Mouse (Mus musculus) cerebellum, postnatal 25 days (tissue): ENCODE measurements around the gene Setd7.

ENCODE experiments used
- DNase-seq, 2 experiments: peaks; one replicate each; pipeline ENCODE4 v3.0.0; 2021; ENCODE audit warnings: mixed read lengths in 2 of 2

The Setd7 gene

DNA sequence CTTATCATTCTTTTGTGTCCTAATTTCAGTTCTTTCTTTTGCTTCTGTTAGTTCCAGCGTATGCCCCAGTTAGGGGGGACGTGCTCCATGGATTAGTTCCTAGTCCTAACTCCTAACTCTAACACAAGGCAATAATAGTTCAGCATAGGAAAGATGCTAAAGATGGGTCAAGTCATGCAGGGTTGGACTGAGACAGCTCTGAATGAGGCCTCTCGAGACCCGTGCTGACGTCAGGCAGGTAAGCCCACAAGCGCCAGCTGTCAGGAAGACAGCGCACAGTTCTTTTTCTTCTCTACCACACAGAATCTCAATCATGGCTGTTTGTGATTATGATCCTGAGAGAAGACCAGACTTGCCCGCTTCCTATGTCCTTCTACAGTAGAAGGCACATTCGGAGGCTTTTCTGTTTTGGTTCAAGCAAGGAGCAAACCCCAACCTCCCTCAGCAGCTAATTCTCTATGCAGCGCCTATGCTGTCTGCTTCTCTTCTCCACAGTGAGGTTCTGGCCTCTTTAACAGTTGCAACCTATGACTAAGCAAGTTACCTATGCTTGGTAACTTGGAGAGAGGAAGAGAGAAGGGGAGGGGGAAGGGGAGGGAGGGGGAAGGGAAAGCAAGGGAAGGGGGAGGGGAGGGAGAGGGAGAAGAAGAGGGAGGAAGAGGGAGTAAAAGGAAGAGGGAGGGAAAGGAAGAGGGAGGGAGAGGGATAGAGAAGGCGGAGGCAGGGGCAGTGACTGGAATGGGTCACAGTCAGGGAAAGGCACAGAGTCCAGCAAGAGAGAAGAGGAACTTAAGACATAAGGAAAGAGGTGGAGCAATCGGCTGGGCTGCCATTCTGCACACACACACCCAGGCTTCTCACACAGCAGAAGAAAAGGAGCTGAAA lies 42.6 kb downstream of the Setd7 start:
- no peak for DNase-seq

DNA sequence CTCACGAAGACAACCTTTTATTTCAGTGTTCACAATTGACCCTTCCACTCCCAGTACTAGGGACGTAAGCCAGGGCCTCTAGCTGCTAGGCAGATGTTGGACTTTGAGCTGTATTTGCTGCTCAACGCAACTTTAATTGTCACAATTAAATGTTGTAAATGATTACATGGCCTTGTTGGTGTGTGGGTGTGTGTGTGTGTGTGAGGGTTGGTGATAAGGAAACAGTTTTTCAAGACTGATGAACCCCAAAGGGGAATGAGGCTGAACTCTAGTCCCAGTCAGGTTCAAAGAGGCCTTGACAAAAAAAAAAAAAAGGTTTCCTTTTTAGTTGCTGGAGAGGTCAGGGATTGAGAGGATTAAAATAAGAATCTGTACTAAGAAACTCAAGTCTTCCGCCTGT lies 43.2 kb downstream of the Setd7 start:
- no peak for DNase-seq

DNA sequence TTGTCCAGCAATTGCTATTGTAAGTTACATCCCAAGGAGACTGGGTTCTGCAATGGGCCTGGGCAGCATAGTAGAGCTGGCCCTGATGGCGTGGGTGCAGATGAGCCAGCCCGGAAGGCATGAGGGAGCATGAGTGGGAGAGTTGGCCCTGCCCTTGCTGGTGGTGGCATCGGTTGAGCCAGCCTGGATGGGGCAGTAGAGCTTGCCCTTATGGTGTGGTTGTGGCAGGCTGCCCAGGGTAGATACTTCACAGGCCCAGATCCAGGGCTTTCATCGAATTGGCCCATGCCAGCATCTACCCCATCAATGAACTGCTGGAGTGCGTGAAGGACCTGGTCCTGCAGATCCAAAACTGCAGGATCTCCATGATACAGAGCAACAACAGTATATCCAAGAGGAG lies 48.7 kb downstream of the Setd7 start:
- DNase-seq, result peak; percentile 47 to 75

DNA sequence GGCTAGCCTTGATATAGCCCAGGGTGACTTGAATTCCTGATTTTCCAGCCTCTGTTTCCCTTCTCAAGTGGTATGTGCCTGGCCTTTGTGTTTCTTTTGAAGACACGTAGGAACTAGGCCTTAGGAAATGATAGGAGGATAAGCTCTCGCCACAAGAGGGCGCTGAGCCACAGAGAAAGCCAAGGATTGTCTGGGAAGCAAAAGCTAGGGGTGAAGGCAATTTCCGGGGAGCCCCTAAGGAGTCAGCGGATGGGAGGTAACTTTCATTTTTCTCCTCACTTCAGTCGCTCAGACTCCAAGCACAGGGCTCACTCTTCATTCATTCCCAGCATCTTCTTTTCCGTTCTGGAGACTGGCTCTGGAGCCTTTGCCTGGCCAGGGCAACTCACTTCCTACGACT lies 49.8 kb downstream of the Setd7 start:
- DNase-seq, result peak; percentile 88 to 93

DNA sequence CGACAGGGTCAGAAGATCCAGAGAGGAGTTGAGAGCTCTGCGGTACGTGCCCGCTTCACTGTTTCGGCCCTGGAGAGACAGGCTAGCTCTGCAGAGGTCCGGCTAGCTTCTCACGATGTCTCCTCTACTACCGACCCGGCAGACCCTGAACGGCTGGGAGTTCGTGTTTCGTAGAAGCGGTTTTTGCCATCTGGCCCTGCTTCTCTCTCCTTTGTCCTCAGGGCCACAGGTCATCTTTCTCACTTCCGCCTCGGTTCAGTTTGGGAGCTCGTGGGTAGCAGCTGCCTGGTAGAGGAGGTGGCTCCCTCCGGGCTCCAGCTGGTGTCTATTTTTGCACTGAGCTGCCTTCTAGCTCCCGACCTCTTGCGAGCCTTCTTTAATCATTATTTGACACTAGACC lies 55.2 kb downstream of the Setd7 start:
- peak in 1 of 2 experiments; percentile 43 for DNase-seq

DNA sequence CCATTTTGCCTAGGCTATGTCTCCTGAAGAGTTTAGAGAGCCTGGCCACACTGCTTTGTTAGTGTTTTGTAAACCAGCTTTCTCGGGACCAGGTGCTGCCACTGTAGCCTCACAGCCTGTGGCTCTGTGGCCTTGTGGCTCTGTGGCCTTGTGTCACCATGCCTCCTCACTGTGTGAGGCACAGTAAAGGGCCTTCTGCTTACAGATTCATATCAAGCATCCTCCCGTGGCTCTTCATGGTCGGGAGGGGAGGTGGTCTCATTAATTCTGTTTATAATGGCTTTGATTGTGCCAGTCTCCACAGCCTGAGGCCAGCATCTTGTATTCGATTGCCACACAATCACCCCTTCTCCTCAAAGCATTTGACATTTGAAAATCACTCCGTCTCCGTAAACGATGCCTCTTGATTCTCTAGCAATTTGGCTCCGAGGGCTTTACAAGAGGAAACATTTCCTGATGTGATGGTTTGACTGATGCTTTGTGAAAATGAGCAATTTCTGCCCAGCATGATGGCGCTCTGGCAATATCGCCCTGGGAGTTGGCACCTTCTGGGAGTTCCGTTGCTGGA lies 56.2 kb downstream of the Setd7 start:
- no peak for DNase-seq

DNA sequence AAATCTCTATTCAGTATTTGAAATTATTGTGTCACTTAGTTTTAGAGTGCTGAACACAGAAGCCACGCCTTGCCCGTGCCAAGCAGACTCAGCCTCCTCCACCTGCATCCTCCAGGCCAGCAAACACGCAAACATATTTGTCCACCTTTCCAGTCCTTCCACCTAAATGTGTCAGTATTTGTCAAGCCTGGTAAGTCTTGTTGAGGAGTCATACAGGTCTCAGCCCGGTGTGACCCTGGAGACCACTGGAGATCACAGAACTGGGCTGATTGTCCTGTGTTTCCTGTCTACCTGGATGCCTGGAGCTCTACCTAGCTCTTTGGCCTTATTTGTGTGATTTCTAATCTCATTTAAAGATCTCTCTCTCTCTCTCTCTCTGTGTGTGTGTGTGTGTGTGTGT lies 60.8 kb downstream of the Setd7 start:
- DNase-seq, result no peak

DNA sequence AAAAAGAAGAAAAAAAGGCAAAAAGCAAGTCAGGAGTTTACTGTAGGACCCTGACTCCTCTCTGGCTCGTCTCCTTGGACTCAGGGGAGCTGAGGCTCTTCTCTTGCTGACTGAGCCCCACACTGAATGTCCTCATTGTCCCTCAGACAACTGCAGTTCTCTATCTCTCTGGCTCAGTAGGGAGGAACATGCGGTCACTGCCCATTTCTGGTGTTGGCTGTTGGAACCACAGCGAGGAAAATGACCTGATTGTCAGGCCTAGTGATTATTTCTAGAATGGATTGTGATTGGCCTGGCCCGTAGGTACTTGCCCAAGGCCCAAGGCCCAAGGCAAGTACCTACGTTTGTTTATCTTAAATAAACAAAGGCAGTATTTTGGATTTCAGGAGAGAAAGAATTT lies 62.0 kb downstream of the Setd7 start:
- DNase-seq, result no peak

DNA sequence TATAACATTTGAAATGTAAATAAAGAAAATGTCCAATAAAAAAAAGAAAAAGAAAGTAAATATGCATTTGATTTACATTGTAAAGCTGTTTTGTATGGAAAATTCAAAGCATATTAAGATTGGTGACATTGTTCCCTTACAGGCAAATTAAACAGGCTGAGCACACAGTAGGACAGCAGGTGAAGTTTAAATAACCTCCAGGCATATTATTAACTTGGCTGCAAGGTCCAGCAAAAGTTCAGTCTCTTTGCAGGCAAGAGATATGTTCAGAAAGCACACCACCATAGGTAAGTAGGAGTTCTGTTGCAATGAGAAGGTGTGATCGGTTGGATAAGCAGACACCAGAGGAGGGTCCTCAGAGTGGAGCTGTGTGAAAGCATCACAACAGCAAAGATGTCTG lies 62.7 kb downstream of the Setd7 start:
- DNase-seq, result no peak

DNA sequence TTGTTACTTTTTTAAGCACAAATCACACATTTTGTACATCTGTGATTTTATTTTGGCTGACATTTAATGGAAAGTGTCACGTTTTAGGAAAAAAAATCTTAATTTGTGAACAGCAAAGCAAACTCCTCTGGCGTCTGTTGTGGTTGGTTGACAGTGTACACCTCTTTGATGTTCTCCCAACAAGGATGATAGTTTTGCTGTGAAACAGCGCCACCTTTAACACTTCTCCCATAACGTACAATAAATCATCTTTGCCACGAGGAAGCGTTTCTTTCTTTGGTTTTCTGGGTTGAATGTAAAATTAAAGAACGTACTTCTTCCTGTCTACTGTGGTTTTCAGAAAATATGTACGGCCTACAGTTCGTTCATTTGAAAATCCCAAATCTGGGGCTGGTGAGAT lies 65.0 kb downstream of the Setd7 start:
- DNase-seq, result no peak

DNA sequence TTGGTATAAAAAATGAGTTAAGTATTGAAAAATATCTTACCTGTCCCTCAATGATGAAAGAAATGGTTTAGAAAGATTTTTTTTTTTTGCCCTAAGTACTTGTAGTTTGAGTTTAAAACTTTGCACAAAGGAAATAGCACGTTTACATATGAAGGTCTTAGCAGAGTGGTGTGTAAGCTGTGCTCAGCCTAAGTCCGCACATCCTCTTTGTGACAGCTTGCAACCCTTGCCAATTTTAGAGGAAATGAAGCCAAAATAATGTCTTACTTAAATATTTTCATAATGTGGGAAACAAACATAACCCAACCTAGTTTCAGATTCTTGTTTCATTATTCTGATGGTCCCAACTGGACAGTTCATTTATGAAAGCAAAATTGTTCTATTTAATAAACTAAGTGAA lies 66.2 kb downstream of the Setd7 start:
- DNase-seq, result no peak

DNA sequence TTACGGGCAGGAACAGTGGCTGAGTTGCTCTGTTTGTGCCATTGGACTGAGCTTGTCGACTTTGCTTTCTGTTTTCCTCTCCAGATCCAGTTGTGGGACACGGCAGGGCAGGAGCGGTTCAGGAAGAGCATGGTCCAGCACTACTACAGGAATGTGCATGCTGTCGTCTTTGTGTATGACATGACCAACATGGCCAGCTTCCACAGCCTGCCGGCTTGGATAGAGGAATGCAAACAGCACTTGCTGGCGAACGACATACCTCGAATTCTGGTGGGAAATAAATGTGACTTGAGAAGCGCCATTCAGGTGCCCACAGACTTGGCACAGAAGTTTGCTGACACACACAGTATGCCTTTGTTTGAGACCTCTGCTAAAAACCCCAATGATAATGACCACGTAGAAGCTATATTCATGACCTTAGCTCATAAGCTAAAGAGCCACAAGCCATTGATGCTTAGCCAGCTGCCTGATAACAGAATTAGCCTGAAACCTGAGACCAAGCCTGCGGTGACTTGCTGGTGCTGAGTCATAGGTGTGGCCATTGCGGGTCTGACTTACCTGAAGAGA lies 67.3 kb downstream of the Setd7 start:
- no peak for DNase-seq

DNA sequence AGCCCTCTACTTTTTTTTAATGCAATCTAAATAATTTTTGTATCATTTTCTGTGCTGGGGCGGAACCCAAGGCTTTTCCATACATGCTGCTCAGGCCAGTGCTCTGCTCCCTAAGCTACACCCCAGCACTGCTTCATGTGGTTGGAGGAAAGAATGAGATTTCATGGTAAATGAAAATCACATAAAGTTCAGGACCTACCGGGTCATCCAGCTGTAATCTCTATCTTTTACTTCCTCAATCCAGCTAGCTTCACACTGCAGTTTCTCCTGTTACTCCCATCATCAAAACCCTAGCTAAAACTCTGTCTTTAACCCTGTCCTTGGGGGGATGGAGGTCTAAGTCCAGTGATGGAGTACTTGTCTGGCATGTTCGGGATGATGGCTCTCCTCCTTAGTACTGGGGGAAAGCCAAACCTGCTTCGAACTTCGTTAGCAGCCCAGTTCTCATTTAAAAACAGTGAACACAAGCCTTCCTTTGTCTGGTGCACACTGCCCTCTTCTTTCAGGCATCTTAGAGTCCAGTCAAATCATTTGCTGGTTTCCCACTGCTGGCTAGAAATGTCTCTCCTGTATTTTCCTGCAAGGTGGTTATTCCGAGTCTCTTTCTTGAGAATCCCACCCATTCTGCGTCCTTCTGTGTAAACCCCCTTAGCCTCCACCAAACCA lies 70.5 kb downstream of the Setd7 start:
- no peak for DNase-seq

DNA sequence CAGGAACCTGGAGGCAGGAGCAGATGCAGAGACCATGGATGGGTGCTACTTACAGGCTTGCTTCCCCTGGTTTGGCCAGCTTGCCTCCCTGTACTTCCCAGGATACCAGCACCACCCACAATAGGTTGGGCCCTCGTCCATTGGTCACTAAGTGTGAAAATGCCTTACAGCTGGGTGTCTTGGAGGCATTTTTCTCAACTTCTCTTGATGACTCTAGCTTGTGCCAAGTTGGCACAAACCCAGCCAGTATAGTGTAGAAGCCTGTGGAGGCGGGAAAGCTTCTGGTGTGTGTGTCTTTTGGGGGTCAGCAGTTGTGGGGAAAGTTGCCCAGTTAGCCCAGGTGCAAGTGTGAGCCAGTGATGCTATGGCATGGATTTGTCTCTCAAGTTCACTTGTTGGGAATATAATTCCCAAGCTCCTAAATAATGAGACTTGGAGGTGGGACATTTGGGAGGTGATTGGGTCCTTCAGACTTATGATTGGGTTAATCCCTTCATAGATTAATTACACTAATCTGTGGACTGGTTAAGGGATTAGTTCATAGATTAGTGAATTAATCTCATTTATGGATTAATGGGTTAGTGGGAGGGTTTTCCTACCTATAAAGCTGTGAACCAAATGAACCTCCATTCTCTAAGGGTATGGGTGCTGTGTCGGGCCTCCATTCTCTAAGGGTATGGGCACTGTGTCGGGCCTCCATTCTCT lies 74.0 kb downstream of the Setd7 start:
- peak; percentile 31 to 42 for DNase-seq

DNA sequence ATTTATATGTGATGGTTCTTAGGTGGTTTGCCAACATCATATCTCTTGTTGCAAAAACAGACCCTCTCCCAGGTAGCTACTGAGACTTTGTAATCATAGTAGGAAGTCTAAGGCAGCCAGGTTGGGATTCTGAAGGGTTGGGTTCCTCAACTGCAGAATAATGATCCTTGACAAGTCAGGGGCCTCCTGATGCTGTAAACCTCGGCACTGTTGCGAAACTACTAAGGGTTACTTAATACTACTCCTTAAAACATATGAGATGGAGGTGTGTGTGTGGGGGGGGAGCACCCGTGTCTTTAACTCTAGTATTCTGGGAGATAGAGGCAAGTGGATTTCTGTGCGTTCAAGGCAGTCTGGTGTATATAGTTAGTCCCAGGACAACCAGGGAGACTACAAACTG lies 75.3 kb downstream of the Setd7 start:
- no peak for DNase-seq

DNA sequence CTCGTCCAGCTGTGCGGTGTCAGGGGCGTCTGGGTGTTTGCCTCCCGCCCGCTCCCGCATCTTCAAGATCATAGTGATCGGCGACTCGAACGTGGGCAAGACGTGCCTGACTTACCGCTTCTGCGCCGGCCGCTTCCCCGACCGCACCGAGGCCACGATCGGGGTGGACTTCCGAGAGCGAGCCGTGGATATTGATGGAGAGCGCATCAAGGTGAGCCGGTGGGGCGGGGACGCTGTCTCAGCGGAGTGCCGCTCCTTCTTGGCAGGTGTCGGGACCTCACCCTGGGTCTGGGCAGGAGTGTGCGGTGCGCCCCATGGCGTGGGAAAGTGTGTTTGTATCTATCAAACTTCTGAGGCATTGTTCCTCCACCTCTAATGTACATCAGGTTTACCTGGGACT lies 76.3 kb downstream of the Setd7 start:
- DNase-seq, result no peak

DNA sequence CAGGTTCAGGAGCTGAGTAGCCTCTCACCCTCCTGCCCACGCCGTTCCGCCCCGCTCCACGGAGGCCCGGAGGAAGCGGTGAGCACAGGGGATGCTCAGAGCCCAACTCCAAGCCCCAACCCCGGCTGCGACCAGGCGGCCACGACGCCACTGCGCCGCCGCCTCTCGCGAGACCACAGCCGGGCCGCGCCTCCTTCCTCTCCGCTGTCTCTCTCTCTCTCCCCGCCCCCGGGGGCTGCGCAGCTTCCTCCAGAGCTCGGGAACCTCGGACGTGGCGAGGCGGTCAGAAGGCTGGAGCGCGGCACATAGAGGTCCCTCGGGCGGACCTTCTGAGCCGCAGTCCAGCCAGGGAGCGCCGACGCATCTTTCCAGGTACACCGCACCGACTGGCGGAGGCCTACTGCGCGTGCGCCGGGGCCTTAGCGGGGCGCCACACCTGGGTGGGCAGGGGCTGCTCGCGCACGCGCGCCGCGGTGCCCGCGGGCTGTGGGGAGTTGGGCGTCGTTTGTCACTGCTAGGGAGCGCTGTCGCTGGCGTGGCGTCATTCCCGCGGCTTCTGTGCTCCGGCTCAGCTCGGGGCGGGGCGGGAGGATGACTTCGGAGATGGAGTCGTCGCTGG lies 76.8 kb downstream of the Setd7 start, which contains the start of gene Rab33b:
Rab33b (plus strand) TSS at position 180 of the 619 bp plus-strand sequence.
- peak; percentile 98 to 99 for DNase-seq

DNA sequence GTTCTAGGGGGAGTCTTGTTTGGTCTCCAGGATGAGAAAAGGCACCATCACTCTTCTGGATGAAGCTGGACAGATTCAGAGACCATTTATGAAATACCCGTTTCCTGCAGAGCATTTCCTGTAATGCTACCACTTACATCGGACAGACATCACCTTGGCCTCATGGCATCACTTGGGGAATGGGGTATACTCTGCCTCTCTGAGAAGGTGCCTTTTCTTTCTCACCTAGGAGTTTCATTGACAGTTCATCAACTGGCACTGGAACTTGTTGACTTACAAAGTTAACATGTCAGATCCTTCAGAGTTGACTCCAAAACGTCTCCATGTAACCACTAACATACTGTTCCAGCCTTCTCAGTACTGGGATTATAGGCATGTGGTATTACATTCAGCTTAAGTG lies 77.9 kb downstream of the Setd7 start:
- no peak for DNase-seq

DNA sequence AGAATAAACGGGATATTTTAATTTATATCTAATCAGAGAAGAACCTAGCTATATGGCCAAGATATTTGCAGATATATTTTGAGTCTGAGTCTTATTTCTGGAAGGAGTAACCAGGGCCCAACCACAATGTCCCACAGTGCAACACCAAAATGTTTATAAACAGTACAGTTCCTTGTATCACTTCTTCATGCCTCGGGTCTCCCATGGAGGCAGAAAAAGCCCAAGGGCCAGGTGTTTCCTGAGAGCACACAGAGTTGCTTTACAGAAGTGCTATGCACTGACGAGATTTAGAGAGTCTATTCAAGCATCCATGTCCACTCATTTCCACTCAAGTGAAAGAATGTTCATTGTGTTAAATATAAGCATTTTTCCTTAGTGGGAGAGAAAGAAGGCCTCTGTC lies 78.8 kb downstream of the Setd7 start:
- DNase-seq, result no peak

DNA sequence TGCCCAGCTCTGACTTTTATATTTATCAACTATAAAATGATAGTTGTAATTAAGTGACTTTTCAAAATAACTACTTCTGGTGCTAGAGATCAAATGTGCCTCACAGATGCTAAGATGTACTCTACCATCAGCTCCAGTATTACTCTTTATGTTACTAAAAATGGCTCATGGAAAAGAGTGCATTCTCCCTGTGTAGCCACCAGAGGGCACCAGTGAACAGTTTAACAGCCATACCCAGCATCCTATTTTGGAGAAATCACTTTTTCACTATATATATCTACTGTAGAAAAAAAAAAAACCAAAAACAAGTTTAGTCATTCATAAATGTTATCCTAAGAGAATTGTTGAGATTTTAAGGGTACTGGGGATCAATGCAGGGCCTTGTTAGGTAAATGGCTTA lies 79.6 kb downstream of the Setd7 start:
- peak; percentile 60 to 76 for DNase-seq

DNA sequence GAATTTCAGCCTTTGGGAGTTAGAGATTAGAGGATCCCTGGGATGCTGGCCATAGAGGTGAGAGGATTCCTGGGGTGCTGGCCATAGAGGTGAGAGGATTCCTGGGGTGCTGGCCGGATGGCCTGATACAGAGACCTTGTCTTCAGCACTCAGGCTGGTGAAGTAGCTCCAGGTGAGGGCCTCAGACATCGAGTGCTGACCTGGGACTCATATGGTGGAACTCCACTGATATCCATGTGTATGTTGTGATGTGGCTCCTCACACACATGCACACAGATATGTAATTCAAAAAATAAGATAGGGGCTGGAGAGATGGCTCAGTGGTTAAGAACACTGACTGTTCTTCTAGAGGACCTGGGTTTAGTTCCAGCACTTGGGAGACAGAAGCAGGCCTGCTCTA lies 80.8 kb downstream of the Setd7 start:
- DNase-seq, result no peak

DNA sequence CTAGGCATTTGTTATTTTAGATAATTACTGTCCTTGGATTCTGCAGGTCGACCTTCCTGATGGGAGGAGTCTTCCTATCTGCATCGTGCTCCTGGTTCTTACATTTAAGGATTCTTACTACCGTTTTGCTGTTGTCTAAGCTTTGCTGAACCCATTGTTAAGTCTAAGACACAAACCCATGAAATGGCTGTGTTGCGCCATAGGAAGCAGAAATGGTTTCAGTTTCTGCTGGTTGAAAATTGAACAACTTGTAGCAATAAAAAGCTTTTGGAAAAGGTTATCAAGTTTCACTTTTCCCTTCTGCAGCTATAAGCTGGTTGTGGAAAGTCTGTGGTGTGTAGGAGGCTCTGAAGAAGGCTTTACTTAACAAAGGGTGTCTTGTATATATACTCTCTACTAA lies 85.0 kb downstream of the Setd7 start:
- no peak for DNase-seq

DNA sequence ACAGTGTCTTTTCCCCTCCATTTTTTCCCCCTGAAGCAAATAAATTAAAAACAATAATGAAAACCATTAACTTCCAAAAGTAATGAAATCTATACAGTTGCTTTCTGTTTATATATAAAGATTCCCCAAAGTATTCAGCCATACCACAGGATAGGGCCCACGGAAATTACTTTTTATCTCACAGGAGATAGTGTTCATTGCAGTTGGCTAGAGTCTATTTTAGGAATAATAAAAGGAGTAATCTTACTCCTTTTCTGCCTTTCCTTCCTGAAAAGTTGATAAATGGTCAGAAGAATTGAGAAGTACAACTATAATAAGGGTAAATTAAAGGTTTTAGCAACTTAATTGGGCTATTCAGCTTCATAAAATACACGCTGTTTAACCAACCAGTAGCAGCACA lies 92.1 kb downstream of the Setd7 start:
- no peak for DNase-seq
